Mouse (Mus musculus): ENCODE data around the gene Atp8b4.

DNA sequence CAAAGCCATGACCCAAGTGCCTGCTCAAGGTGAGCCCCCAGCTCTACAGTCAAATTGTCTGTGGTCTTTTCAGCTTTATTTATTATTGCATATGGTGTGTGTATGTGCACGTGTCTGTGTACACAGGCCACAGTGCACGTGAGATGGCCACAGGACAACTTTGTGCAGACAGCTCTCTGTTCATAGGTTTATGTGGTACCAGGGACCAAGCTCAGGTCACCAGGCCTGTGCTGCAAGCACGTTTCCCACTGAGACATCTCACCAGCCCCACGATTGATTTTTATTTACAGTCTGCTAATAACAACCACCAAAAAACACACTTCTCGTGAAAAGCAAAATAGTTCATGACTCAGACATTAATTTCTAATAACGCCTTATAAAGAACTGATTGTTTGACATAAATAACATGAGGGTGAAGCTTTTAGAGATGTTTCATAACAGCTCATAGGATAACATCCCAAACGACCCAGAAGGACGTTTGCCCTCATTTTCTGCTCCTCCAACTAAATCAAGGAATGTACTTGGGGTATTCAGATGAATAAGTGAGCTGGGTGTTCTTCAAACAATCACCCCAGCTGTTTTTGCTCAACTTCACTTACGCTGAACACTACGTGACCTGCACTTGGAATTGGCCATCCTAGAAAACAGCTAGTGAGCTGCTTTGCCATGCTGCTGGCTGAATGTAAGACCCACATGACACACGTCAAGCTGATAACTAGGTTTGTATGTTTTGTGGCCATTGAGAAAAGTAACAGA, 15.0 kb downstream of the Atp8b4 start:
- TF ChIP-seq POLR2A (IDR thresholded peaks at IDR 0.05; ENCODE audit: insufficient read depth, low read depth, low read length), result no peak
- no peak for TF ChIP-seq CTCF (IDR thresholded peaks at IDR 0.05; ENCODE audit: insufficient read depth, low read depth, low read length)
